Mouse (Mus musculus) stomach, embryonic 15.5 days (tissue): ENCODE data around the gene Ttc30a2. TPM values are rescaled to one million over a fixed set of nuclear protein-coding genes. Genes with fewer than 3 reads are reported as not detected.
"Not testable (repeated sequence)": the region's sequence is repeated elsewhere in the genome, so short reads cannot be mapped to it uniquely, and the experiment has no call there.

Experiments
- ATAC-seq: fragments of 200-750 bp; cut with Nextera tagmentation; 2 replicates; pipeline ENCODE4 v1.8.0; 2017; ENCODE audit warnings: low read depth, moderate number of reproducible peaks, moderate TSS enrichment; ENCODE audit not compliant: insufficient read depth, low FRiP score
- H3K27ac ChIP-seq: fragments of 300-500 bp; sonication (generic); 2 replicates; pipeline ENCODE4 v1.5.1; 2015; ENCODE audit warnings: mild to moderate bottlenecking, inconsistent platforms
- H3K27me3 ChIP-seq: fragments of 300-500 bp; sonication (generic); replicated peaks from 2 replicates; pipeline ENCODE4 v1.6.1; 2015; ENCODE audit warnings: inconsistent platforms
- H3K36me3 ChIP-seq: fragments of 300-500 bp; sonication (generic); 2 replicates; pipeline ENCODE4 v1.6.1; 2015; ENCODE audit warnings: inconsistent platforms
- H3K4me1 ChIP-seq: fragments of 300-500 bp; sonication (generic); 2 replicates; pipeline ENCODE4 v1.6.1; 2015; ENCODE audit warnings: inconsistent platforms
- H3K4me2 ChIP-seq: fragments of 300-500 bp; sonication (generic); 2 replicates; pipeline ENCODE4 v1.6.1; 2015; ENCODE audit warnings: mild to moderate bottlenecking, inconsistent platforms
- H3K4me3 ChIP-seq: fragments of 300-500 bp; sonication (generic); replicated peaks from 2 replicates; pipeline ENCODE4 v1.5.1; 2015; ENCODE audit warnings: inconsistent platforms
- H3K9ac ChIP-seq: fragments of 300-500 bp; sonication (generic); 2 replicates; pipeline ENCODE4 v1.6.1; 2015; ENCODE audit warnings: inconsistent platforms
- H3K9me3 ChIP-seq: fragments of 300-500 bp; sonication (generic); 2 replicates; pipeline ENCODE4 v1.6.1; 2016; ENCODE audit warnings: inconsistent platforms
- WGBS: fragments of 180-500 bp; shearing (Covaris S2); methylation state at CpG from one replicate; pipeline ENCODE4 v1.1.7; 2015; 5-methylcytosine and 5-hydroxymethylcytosine counted together
- polyA plus RNA-seq: library from polyadenylated mRNA; unstranded; fragments of >200 nt; fragmentation: Nextera tagmentation; extraction: Ambion mirVana; gene quantifications from 2 replicates; pipeline ENCODE4 v1.2.1, GENCODE M21; 2015

Ttc30a2 gene
- polyA plus RNA-seq, 1 experiment from 2014 or later = 0.19 TPM

DNA sequence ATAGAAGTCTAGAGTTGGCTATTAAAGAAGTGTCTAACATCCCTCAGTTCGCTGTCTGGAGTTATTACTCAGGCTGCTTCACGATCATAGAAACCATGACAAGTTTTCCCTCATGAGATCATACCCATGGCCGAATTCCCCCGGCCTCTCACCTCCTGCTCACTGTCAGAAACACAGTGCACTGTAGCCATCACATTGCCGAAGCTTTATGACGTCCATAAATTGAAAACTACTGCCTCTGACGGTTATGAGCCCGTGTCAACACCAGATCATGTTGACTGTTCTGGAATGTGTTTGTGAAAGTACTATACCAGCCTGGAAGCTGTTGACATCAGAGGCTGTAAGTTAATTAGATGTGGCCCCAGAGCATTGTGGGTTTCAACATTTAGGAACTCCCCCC lies 27.3 kb downstream of the Ttc30a2 start:
- H3K36me3 ChIP-seq = no peaks in the 10 kb centered on the region

DNA sequence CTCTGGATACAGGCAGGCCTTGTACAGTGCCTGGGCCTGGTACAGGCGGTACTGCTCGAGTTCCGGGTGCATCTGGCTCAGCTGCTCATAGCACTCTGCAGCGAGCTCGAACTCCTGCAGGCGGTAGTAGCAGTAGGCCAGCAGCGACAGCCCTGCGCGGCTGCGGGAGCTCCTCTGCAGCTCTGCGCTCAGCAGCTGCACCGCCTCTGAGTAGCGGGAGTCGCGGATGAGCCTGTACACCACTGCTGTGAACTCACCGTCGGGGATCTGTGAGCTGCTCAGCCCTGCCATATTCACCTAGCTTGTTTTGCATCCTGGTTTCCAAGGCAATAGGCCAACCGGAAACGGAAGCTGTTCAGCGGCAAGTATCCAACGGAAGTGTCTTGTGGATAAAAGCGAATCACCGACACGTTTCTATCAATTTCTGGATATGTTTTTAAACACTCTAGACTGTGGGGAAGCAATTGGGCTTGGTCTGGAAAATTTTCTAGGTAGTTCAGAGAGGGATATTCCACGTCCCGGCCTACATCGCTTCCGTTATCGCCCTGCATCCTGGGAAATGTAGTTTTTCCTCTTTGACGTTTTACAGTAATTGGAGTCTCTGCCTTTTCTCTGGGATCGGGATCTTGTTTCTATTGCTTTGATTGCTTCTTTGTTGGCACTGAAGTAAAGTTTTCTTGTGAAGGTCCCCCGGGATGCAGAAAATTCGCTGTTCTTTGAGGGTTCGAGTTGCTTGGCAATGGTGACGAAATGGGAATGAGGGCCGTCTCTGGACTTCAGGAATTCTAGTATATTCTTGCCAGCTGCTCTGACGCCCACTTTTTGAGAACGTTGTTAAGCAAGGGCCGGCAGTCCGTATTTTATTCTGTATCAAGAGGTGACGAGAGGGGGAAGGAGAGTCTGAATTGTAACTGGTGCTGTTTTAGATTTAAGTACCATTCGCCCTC lies 39.6 kb downstream of the Ttc30a2 start, which contains the start of gene Ttc30b:
Ttc30b (minus strand) TSS at position 469 of the 947 bp plus-strand sequence.
- H3K4me1 ChIP-seq = peaks cover 5% of the 10 kb centered on the region; the same call in 1 of the 2 replicates
- 3% methylated on average over 39 of the region's 42 CpGs for WGBS

More for the DNA sequence above, 27.3 kb downstream of the Ttc30a2 start:
- no peak for ATAC-seq
- 86% methylated on average over 8 of the region's 8 CpGs for WGBS
- Histone ChIP-seq H3K4me3 (no peak overlapping the region), H3K27ac (no peak overlapping the region), H3K4me1 (no peaks in the 10 kb centered on the region), H3K27me3 (no peaks in the 10 kb centered on the region), H3K4me2 (no peak overlapping the region), H3K9me3 (no peaks in the 10 kb centered on the region), H3K9ac (no peak overlapping the region)

DNA sequence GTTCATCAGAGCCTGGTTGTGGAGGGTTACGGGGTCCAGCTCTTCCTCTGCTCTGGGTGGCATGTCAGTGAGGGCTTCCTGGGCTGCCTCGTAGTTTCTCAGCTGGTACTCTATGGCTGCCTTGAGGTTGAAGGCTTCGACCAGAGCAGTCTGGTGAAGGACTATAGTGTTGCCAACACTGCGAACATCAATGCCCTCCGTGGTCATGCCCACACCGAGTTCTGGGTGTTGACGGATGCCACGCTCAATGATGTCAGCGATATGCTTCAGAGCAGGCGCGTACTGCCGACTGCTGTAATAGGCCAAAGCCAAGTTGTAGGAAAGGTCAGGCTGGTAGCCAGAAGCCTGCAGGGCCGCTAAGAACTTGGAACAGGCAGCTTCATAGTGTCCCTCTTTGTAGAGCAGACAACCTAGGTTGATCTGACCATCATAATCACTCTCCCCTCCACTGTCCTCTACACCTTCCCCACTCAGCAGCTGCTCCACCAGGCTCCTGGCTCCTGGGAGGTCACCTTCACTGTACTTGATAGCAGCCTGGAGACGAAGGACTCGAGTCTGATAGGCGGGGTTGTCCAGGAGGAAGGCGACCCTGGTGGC lies 40.4 kb downstream of the Ttc30a2 start:
- not testable (repeated sequence) for ATAC-seq, H3K36me3 ChIP-seq, H3K27ac ChIP-seq, H3K9me3 ChIP-seq, H3K27me3 ChIP-seq, H3K9ac ChIP-seq
- H3K4me2 ChIP-seq = peak overlapping the region; percentile 56
- peaks cover 10% of the 10 kb centered on the region; the same call in 1 of the 2 replicates for H3K4me1 ChIP-seq
- peak overlapping the region; percentile 54 for H3K4me3 ChIP-seq
- WGBS = 65% methylated on average over 15 of the region's 17 CpGs

More for the DNA sequence above, 39.6 kb downstream of the Ttc30a2 start, which contains the start of gene Ttc30b:
- Histone ChIP-seq H3K36me3 (no peaks in the 10 kb centered on the region), H3K9me3 (no peaks in the 10 kb centered on the region), H3K9ac (0 out of 2 replicates have a peak within 1 kb of the TSS, but pooled peaks have one; percentile 22), H3K27me3 (no peaks in the 10 kb centered on the region), H3K4me3 (peak within 1 kb of the TSS; percentile 54), H3K4me2 (peak within 1 kb of the TSS; percentile 56), H3K27ac (peak within 1 kb of the TSS; percentile 81)
- peak; percentile 77 for ATAC-seq

- WGBS = 89% methylated on average over 2 of the region's 2 CpGs
Observed at GRCm38 (mm10) chr2:75936685-75937084, 41.3 kb downstream of the Ttc30a2 start.

GRCm38 (mm10) chr2:75933541-75933940 lies 44.4 kb downstream of the Ttc30a2 start:
- Histone ChIP-seq H3K27ac (no peak overlapping the region), H3K36me3 (no peaks in the 10 kb centered on the region), H3K9me3 (no peaks in the 10 kb centered on the region), H3K4me1 (peaks cover 7% of the 10 kb centered on the region; the same call in 1 of the 2 replicates), H3K27me3 (no peaks in the 10 kb centered on the region), H3K4me2 (no peak overlapping the region), H3K4me3 (no peak overlapping the region), H3K9ac (no peak overlapping the region)
- 35% methylated on average over 7 of the region's 7 CpGs for WGBS
- 0 out of 2 replicates have a peak, but pooled peaks have one; percentile 29 for ATAC-seq

More at GRCm38 (mm10) chr2:75936685-75937084, 41.3 kb downstream of the Ttc30a2 start:
- not testable (repeated sequence) for H3K9ac ChIP-seq, H3K27me3 ChIP-seq, H3K36me3 ChIP-seq, H3K4me2 ChIP-seq, H3K27ac ChIP-seq, ATAC-seq, H3K4me3 ChIP-seq, H3K9me3 ChIP-seq
- H3K4me1 ChIP-seq = peaks cover 10% of the 10 kb centered on the region; the same call in 1 of the 2 replicates

DNA sequence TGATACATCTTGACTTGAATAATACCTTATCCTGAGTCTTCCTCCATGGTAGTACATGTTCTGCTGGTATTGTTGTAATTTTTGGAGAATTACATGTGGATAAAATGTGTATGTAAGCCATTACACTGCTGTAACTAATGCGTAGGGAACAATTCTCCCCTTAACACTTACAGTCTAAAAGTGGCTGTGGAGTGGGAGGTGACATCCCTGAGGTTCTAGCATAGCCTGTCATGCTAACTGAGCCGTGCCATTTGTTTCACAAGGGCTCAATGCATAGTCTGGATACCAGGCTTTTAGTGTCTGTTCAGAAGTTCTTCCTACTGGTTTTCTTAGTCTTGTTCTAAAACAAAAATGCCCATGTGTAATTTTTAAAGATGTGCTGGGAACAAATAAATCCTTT lies 47.0 kb downstream of the Ttc30a2 start:
- no peak overlapping the region for H3K9ac ChIP-seq
- peaks cover 8% of the 10 kb centered on the region; the same call in 1 of the 2 replicates for H3K36me3 ChIP-seq
- no peaks in the 10 kb centered on the region for H3K27me3 ChIP-seq
- H3K4me2 ChIP-seq = no peak overlapping the region
- ATAC-seq = no peak
- H3K4me1 ChIP-seq = peaks cover 7% of the 10 kb centered on the region; the same call in 1 of the 2 replicates
- H3K9me3 ChIP-seq = no peaks in the 10 kb centered on the region
- WGBS = 87% methylated on average over 2 of the region's 2 CpGs
- no peak overlapping the region for H3K4me3 ChIP-seq
- no peak overlapping the region for H3K27ac ChIP-seq

DNA sequence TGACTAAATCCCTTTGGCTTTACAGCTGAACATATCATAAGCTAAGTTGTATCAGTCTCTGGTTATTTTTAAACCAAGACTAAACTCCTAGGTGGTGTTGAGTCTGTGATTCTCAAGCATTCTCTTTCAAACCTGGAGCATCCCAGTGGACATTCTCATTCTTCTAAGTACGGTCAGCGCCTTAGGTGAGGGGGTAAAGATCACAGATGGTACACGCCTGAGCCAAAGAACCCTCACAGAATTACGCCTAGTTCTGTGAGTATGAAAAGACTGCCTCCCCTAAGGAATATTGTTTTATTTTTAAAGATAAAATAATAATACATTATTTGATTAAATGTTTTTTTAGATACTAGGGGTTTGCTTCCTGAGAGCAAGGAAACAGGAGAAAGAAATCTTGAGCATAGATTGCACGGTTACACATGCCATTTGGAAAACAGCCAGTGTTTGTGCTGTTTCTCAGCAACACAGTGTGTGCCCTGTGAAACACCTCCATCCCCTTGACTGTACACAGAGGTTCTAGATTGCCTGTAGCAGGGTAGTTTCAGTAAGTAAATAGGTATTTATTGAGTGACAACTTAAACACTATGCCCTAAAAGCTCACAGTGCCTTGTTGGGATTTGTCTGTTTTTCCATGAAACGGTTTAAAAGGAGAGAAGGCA lies 48.1 kb downstream of the Ttc30a2 start:
- WGBS = 88% methylated on average over 6 of the region's 6 CpGs
- Histone ChIP-seq H3K9me3 (no peaks in the 10 kb centered on the region), H3K4me1 (peaks cover 7% of the 10 kb centered on the region; the same call in 1 of the 2 replicates), H3K27me3 (no peaks in the 10 kb centered on the region), H3K9ac (no peak overlapping the region), H3K27ac (no peak overlapping the region), H3K4me2 (no peak overlapping the region), H3K4me3 (no peak overlapping the region), H3K36me3 (peaks cover 8% of the 10 kb centered on the region; the same call in 1 of the 2 replicates)
- no peak for ATAC-seq

GRCm38 (mm10) chr2:75929141-75929540 lies 48.8 kb downstream of the Ttc30a2 start:
- WGBS = 88% methylated on average over 2 of the region's 2 CpGs

DNA sequence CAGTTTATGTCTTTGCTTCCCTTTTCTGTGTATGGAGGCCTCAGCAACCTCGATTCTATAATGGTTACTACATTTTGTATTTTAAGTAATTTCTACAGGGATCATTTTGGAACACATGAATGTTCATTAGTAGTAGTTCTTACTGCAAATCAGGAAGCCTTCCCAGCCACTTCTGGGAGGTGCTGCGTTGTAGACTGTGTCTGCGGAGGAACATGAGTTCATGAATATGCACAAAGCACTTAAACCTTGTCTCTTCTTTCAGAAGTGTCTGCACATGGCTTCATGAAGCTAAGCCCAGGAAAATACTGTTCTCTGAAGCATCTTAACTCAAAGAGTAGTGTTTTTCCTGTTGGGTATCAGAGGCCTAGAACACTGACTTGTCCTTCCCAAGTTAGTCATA lies 50.0 kb downstream of the Ttc30a2 start:
- H3K4me3 ChIP-seq = no peak overlapping the region
- no peaks in the 10 kb centered on the region for H3K9me3 ChIP-seq
- H3K27ac ChIP-seq = no peak overlapping the region
- WGBS = 91% methylated on average over 3 of the region's 3 CpGs
- no peak for ATAC-seq
- no peak overlapping the region for H3K9ac ChIP-seq
- no peaks in the 10 kb centered on the region for H3K27me3 ChIP-seq
- peaks cover 8% of the 10 kb centered on the region; the same call in 1 of the 2 replicates for H3K36me3 ChIP-seq
- no peak overlapping the region for H3K4me2 ChIP-seq
- 0 out of 2 replicates have a peak, but pooled peaks cover 1% of the 10 kb centered on the region for H3K4me1 ChIP-seq

More at GRCm38 (mm10) chr2:75929141-75929540, 48.8 kb downstream of the Ttc30a2 start:
- ATAC-seq = no peak
- no peak overlapping the region for H3K9ac ChIP-seq
- no peaks in the 10 kb centered on the region for H3K9me3 ChIP-seq
- H3K27ac ChIP-seq = no peak overlapping the region
- H3K27me3 ChIP-seq = no peaks in the 10 kb centered on the region
- no peak overlapping the region for H3K4me3 ChIP-seq
- H3K36me3 ChIP-seq = peaks cover 8% of the 10 kb centered on the region; the same call in 1 of the 2 replicates
- H3K4me1 ChIP-seq = peaks cover 7% of the 10 kb centered on the region; the same call in 1 of the 2 replicates
- H3K4me2 ChIP-seq = no peak overlapping the region

- Histone ChIP-seq H3K36me3 (peaks cover 8% of the 10 kb centered on the region; the same call in 1 of the 2 replicates), H3K27ac (no peak overlapping the region), H3K27me3 (no peaks in the 10 kb centered on the region), H3K4me3 (no peak overlapping the region), H3K4me2 (no peak overlapping the region), H3K9ac (no peak overlapping the region), H3K9me3 (no peaks in the 10 kb centered on the region), H3K4me1 (no peaks in the 10 kb centered on the region)
- WGBS = 76% methylated on average over 5 of the region's 5 CpGs
- no peak for ATAC-seq
Observed at GRCm38 (mm10) chr2:75926061-75926460, 51.9 kb downstream of the Ttc30a2 start.
